Mouse (Mus musculus) heart, adult 2 months (tissue): ENCODE results near the gene Smco3.

Source experiments
- CTCF ChIP-seq: fragments of 200-600 bp; IDR thresholded peaks from 2 replicates; pipeline ENCODE4 v1.8.1; 2022; ENCODE audit warnings: antibody characterized with exemption, mild to moderate bottlenecking, moderate library complexity
- EP300 ChIP-seq: fragments of 200-500 bp; IDR thresholded peaks from 2 replicates; pipeline ENCODE4 v1.6.1; 2011; ENCODE audit warnings: low read depth, low read length, control low read depth; ENCODE audit not compliant: insufficient read depth
- POLR2A ChIP-seq: fragments of 200-500 bp; IDR thresholded peaks from 2 replicates; pipeline ENCODE4 v1.6.1; 2011; ENCODE audit warnings: mild to moderate bottlenecking, low read depth, low read length, control low read depth; ENCODE audit not compliant: insufficient read depth

GRCm38 (mm10) chr6:136828681-136829080 is 6.6 kb downstream of the Smco3 start:
- TF ChIP-seq CTCF = no peak
- no peak for TF ChIP-seq POLR2A
- TF ChIP-seq EP300 = no peak
